Mouse (Mus musculus): ENCODE data around the gene Golga1. TPM values are rescaled to one million over a fixed set of nuclear protein-coding genes. Genes with fewer than 3 reads are reported as not detected.

Gene Golga1
- total RNA-seq, 2 experiments from 2014 or later: 9.0 to 11.0 TPM

- intact Hi-C loops (cut with DNase I): no loop called here
- DNase-seq: no peak
These were observed 56.9 kb downstream of the Golga1 start for GRCm38 (mm10) chr2:39008350-39008851.

GRCm38 (mm10) chr2:39007865-39008264 lies 57.5 kb downstream of the Golga1 start:
- DNase-seq: peak; percentile 88 to 91
- intact Hi-C loops (cut with DNase I): no loop called here

DNA sequence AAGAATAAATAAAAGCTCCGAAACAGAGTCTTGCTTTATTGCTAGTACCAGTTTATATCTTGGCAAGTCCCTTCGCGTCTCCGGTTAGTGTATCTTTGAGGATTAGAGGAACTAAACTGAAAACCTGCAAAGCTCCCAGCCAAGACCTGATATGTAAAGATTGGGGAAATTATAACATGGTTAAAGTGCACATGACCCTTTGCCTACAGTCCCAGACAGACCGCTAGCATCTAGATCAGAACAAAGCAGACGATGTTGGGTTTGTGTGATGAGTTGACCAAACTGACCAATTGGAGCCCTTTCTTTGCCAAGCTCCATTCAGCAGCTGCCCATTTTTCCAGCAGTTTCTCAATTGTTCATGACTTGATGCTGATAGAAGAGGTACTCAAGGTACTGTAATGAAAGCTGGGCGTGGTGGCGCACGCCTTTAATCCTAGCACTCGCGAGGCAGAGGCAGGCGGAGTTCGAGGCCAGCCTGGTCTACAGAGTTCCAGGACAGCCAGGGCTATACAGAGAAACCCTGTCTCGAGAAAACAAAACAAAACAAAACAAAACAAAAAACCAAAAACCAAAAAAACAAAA lies 59.1 kb downstream of the Golga1 start:
- DNase-seq: no peak
- intact Hi-C loops (cut with DNase I): no loop called here

GRCm38 (mm10) chr2:39005574-39006079 lies 59.7 kb downstream of the Golga1 start, which contains the start of gene Rpl35:
Rpl35 (minus strand) TSS chr2:39005624.
- intact Hi-C loops (cut with DNase I): no loop called here
- DNase-seq: no peak

GRCm38 (mm10) chr2:39004880-39005435 lies 60.4 kb downstream of the Golga1 start, which contains the start of gene Arpc5l:
Arpc5l (plus strand) TSS chr2:39005348.
- peak; percentile 81 to 88 for DNase-seq
- intact Hi-C loops (cut with DNase I): no loop called here

DNA sequence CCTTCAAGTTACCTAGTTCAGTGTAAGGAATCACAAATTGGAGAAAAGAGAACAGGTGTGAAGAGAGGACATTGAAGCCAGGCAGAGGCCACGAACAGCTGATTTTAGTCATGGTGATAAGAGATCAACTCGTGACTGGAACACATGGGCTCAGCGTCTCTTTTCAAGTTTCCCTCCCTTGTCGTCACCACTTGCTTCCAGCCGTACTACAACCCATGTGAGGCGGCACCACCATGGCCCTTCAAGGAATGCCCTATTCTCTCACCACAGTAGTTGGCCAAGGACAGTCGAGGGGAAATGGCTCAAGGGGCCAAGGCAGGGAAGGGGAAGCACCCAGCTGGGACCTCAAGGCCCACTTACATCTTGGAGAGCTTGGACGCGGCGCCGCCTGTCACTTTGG lies 61.0 kb downstream of the Golga1 start:
- DNase-seq: no peak
- intact Hi-C loops (cut with DNase I): no loop called here

GRCm38 (mm10) chr2:39003512-39003911 lies 61.8 kb downstream of the Golga1 start:
- intact Hi-C loops (cut with DNase I): no loop called here
- no peak for DNase-seq

DNA sequence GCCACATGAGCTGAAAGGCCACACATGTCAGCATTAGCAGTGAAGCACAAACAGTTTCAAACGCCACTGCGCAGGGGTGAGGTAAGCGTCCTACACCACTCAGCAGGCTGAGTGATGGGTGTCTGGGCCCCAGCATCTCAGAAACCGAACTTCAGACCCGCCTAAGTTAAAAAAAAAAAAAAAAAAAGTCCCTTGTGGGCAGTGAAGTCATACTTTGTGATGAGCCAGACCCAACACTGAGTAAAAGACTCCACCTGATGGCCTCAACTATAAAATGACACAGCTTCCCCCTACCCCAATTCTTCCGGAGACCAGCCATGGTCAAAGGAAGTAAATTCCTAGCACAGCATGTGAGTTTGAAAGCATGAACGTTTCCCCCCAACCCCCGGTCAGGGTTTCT lies 62.2 kb downstream of the Golga1 start:
- no peak for DNase-seq
- intact Hi-C loops (cut with DNase I): no loop called here

DNA sequence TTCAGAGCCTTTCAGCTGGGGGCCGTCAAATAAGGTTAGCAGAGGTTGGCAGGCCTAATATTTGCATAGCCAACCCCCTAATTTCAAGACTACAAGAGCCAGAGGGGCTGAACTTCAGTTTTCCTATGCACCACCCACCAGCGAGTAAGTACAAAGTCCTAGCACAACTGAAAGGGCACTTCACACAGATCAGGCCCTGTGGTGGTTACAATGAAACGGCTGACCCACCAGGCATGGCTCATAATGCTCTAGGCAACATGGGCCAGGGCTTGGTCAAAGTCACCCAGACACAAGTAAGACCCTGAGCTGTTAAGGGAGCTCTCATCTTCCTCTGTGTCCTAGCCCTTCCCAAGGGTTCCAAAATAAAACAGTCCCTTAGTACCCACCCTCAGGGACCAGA lies 63.5 kb downstream of the Golga1 start:
- intact Hi-C loops (cut with DNase I): no loop called here
- no peak for DNase-seq

DNA sequence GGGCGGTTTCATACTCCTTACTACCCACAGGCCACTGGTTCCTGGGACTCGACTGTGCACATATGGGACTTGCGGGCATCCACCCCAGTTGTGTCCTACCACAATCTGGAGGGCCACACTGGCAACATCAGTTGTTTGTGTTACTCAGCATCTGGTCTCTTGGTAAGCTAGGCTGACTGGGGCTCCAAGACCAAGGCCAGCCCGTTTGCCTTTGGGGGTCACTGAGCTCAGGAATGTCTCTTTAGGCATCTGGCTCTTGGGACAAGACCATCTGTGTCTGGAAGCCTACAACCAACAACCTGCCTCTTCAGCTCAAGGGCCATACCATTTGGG lies 64.8 kb downstream of the Golga1 start:
- DNase-seq: no peak
- intact Hi-C loops (cut with DNase I): no loop called here

DNA sequence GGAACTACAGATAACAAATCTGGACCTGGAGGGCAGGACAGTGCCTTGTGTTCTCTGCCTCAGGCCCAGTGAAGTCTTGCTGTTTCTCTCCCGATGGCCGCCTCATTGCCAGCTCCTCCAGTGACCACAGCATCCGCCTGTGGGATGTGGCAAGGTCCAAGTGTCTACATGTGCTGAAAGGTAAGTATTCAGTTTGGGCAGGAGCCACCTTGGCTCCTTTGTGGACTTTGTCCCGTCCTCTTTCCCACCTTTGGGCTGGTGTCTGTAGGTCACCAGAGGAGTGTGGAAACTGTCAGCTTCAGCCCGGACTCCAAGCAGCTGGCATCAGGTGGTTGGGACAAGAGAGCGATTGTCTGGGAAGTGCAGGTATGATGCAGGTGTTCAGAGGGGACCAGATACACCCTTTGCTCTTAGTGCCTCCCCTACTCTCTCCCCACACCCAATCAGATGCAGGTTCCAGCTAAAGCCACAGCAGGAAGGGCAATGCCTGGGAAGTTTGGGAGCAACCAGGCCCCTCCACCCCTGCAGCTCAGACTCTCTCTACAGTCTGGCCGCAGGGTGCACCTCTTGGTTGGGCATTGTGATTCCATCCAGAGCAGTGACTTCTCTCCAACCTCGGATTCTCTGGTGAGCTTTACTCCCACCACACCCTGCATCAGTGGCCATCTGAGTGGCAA lies 65.3 kb downstream of the Golga1 start:
- no peak for DNase-seq
- intact Hi-C loops (cut with DNase I): loop anchor here (10.0 kb wide), 1 partner anchor 205 kb away; no protein-coding TSS in a partner anchor

DNA sequence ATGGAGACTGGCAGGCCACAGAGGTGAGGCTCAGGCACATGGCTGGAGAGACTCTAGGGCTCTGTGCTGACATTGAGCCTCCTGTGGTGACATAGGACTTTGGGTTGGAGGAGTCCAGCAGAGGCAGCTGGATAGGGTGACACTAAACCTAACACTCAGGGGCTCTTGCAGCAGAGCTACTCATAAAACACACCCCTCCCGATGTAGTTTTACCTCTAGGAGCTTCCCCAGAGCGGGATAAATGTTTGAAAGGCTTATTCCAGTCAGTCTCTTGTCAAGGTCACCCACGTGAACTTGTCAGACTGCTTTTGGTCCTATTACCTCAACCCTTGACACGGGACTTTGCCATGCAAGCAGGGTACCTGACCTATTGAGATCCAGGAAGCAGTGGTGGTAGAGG lies 66.0 kb downstream of the Golga1 start:
- no peak for DNase-seq
- intact Hi-C loops (cut with DNase I): loop anchor here (10.0 kb wide), 1 partner anchor 205 kb away; no protein-coding TSS in a partner anchor

DNA sequence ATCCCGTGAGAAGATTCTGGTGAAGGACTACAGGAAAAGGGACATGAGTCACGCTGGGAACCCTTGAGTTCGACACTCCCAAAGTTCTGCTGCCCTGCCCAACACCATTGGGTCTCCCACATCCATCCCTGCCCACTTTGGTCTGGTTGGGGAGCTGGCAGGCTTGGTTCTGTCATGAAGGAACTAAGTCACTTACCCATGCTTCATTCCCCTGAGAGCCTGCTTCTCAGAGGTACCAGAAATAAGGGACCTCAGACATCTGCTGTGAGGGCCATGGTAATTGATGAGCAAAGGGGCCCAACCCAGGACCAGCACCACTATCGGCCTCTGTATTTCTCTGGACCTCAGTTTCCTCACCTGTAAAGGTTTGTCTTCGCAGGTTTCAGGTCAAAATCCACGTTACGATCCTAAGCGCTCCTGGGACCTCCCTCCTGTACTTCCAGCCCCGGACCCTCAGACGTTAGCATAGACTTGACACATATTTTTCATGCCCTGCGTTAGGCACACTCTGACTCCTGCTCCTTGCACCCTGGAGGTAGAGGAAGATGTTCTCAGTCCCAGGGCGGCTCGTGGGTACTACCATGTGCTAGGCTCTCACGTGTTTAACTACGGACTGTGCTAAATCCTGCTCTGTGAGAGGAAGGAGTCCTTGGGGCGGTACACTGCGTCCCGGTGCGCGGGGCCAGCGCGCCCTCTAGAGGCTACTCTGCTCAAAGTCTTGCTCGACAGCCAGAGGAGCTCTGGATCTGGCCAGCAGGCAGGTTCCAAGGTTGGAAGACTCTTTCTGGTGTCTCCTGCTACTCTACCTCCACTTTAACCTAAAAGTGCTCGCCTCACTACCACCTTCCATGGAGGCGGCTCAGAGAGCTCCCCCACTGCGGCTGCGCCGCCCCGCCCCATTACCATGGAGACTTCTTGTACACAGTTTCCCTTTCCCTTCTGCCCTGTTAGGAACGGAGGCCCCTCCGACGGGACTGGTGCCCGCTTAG lies 67.7 kb downstream of the Golga1 start, which contains the start of gene Wdr38:
TSS of gene Wdr38 (plus strand) at position 91 of the 989 bp plus-strand sequence.
- peak; percentile 80 to 88 for DNase-seq
- intact Hi-C loops (cut with DNase I): loop anchor here (1.0 to 10.0 kb wide), 2 partner anchors 70 to 203 kb away; partner anchors contain the start of gene Nr6a1

- no peak for DNase-seq
- intact Hi-C loops (cut with DNase I): loop anchor here (10.0 kb wide), 1 partner anchor 198 kb away; no protein-coding TSS in a partner anchor
These were observed 72.9 kb downstream of the Golga1 start for GRCm38 (mm10) chr2:38992452-38992851.

DNA sequence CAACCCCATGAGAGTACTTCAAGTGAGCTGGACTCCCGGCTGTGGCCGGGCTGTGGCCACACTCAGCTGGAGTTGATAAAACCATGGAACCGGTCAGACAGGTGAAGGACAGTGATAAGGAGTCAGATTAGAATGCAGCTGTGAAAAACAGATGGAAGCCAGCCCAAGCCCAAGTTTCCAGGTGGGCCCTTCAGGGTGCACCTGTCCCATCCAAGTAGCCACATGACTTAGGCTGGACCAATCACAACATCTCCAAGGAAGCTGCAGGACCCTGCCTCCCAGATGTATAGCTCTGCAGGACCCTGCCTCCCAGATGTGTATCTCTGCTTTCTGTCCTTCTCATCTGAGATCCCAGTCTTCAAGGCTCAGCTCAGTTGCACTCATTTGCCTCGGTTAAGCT lies 73.3 kb downstream of the Golga1 start:
- intact Hi-C loops (cut with DNase I): loop anchor here (10.0 kb wide), 1 partner anchor 197 kb away; no protein-coding TSS in a partner anchor
- DNase-seq: no peak

- intact Hi-C loops (cut with DNase I): no loop called here
- DNase-seq: no peak
These were observed 76.4 kb downstream of the Golga1 start for GRCm38 (mm10) chr2:38988929-38989328.

GRCm38 (mm10) chr2:38987803-38988510 lies 77.4 kb downstream of the Golga1 start:
- no peak for DNase-seq
- intact Hi-C loops (cut with DNase I): loop anchor here (2.0 kb wide), 1 partner anchor 47 kb away; no protein-coding TSS in a partner anchor

- intact Hi-C loops (cut with DNase I): loop anchor here (2.0 kb wide), 1 partner anchor 47 kb away; no protein-coding TSS in a partner anchor
- DNase-seq: no peak
These were observed 78.0 kb downstream of the Golga1 start for GRCm38 (mm10) chr2:38987371-38987770.

DNA sequence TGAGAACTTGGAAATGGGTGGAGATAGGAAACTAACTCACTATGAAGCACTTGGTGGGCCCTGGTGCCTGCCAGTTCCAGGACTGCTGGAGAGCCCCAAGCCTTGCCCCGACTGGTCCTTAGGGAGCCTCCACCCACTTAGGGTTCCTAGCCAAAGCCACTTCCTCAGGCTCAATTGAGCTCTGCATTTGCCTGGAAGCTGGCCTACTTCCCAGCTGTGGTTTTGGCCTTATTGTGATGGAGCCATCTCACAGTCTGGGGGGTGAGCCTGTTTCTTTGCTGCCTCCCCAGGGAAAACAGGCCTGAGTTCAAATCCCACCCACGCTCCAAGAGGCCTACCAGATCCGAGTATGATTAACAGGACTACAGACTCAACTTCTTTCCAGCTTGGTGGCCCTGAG lies 78.8 kb downstream of the Golga1 start:
- intact Hi-C loops (cut with DNase I): loop anchor here (2.0 kb wide), 1 partner anchor 46 kb away; no protein-coding TSS in a partner anchor
- DNase-seq: peak; percentile 49 to 73

Data from gastrocnemius, postnatal 36 days (tissue).